Mouse (Mus musculus): Measurements from ENCODE around the gene Hsd11b1. TPM values are rescaled to one million over a fixed set of nuclear protein-coding genes. Genes with fewer than 3 reads are reported as not detected.
A peak's percentile ranks its signal among the peaks of the same experiment; 100 is the strongest.

The Hsd11b1 gene
- total and polyA plus RNA-seq, 3 experiments: 2.0 to 6.3 (median 5.7) TPM

DNA sequence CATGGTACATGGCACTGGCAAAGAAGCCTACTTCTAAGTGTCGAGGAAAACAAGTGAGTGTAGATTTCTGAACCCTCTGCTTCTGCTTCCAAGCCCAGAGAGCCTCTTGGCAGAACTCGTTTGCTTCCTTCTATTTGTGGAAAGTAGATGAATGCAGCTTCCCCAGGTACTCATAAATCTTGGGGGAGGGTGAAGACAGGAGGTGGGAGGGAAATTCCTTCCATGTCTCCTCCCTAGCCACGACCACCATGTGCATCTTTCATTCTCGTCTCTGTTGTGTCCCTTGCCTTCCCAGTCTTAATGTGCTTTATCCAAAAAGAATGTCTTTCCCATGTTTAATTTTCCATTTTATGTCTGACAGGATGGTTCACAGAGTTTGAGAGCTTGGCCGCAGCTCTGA, 11.3 kb downstream of the Hsd11b1 start:
- Histone ChIP-seq H3K27ac (ENCODE audit: insufficient read depth, low read depth) (no peak overlapping the region), H3K27me3 (replicated peaks) (no peaks in the 10 kb centered on the region), H3K4me1 (ENCODE audit: control insufficient read depth in 1 of 2, insufficient read depth in 2 of 2) (peaks cover 8 to 62% of the 10 kb centered on the region in 2 experiments), H3K9ac (ENCODE audit: insufficient read depth, low read depth) (no peak overlapping the region), H3K36me3 (replicated peaks in 1 of 2; ENCODE audit: control insufficient read depth in 1 of 2, insufficient read depth in 1 of 2, low read length in 1 of 2) (peaks cover 9 to 36% of the 10 kb centered on the region in 2 experiments), H3K4me3 (replicated peaks in 1 of 3; ENCODE audit: low read depth in 2 of 3, low read length in 2 of 3, poor library complexity in 1 of 3) (no peak overlapping the region), H3K79me2 (replicated peaks; ENCODE audit: control insufficient read depth, extremely low read depth, insufficient read depth, poor library complexity, severe bottlenecking) (no peaks in the 10 kb centered on the region), H3K4me2 (ENCODE audit: insufficient read depth, low read depth, poor library complexity, severe bottlenecking) (no peak overlapping the region), H3K9me3 (replicated peaks; ENCODE audit: low read length) (no peaks in the 10 kb centered on the region)
- in situ Hi-C loops (cut with MboI; ENCODE audit: low pct_ligation_motif_present, low pct_unique_long_range_greater_than_20kb, low sequenced_read_pairs): loop anchor here (5.0 kb wide), 1 partner anchor 45 kb away; the partner anchor contains the start of gene Lamb3
- TF ChIP-seq MAX (IDR thresholded peaks at IDR 0.05; ENCODE audit: low read length) (no peak), USF2 (conservative IDR thresholded peaks at IDR 0.05; ENCODE audit: low read depth, low read length) (no peak), POLR2A (IDR thresholded peaks at IDR 0.05; ENCODE audit: low read depth, low read length) (no peak), SMC3 (IDR thresholded peaks at IDR 0.05; ENCODE audit: low read depth, low read length) (no peak), MAFK (IDR thresholded peaks at IDR 0.05; ENCODE audit: insufficient replicate concordance, low read length) (no peak), ELF1 (IDR thresholded peaks at IDR 0.05; ENCODE audit: low read depth, low read length) (no peak)
- DNase-seq (ENCODE audit: extremely low read depth): no peak
- dilution Hi-C loops (cut with MboI; ENCODE audit: extremely low pct_ligation_motif_present, extremely low pct_unique_long_range_greater_than_20kb, low sequenced_read_pairs): no loop called here

DNA sequence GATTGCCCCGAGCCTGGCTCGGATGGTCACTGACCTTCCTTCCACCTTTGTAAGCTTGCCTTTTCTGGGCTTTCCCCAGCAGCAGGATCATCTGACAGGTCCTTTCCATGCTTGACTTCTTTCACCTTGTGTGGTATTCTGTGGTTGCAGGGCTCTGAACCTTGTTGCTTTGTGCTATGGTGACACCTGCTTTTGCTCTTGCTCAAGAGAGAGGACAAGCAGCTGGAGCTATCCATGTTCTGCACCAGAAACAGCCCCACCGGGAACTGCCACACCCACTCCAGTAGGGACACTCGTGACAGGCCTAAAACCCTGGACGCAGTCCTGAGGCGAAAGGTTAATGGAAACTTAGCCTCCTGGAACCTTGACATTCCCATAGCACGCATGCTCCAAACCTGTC, 12.5 kb downstream of the Hsd11b1 start:
- no peak overlapping the region for H3K4me3 ChIP-seq (replicated peaks in 1 of 3; ENCODE audit: low read depth in 2 of 3, low read length in 2 of 3, poor library complexity in 1 of 3)
- peak; percentile 52 for DNase-seq (ENCODE audit: extremely low read depth)
- H3K9ac ChIP-seq (ENCODE audit: insufficient read depth, low read depth): no peak overlapping the region
- H3K27me3 ChIP-seq (replicated peaks): no peaks in the 10 kb centered on the region
- peaks cover 9 to 26% of the 10 kb centered on the region in 2 experiments for H3K36me3 ChIP-seq (replicated peaks in 1 of 2; ENCODE audit: control insufficient read depth in 1 of 2, insufficient read depth in 1 of 2, low read length in 1 of 2)
- H3K79me2 ChIP-seq (replicated peaks; ENCODE audit: control insufficient read depth, extremely low read depth, insufficient read depth, poor library complexity, severe bottlenecking): no peaks in the 10 kb centered on the region
- H3K27ac ChIP-seq (ENCODE audit: insufficient read depth, low read depth): no peak overlapping the region
- no peaks in the 10 kb centered on the region for H3K9me3 ChIP-seq (replicated peaks; ENCODE audit: low read length)
- TF ChIP-seq JUN (IDR thresholded peaks at IDR 0.05; ENCODE audit: insufficient read depth, low read depth, low read length) (no peak), POLR2AphosphoS2 (IDR thresholded peaks at IDR 0.05; ENCODE audit: low read depth, low read length) (no peak), ZKSCAN1 (IDR thresholded peaks at IDR 0.05; ENCODE audit: borderline replicate concordance, low read depth, low read length) (no peak), RAD21 (IDR thresholded peaks at IDR 0.05; ENCODE audit: low read depth, low read length) (peak; percentile 6), MAZ (IDR thresholded peaks at IDR 0.05; ENCODE audit: low read depth, low read length) (no peak), CTCF (conservative IDR thresholded peaks at IDR 0.05 in 1 of 2, IDR thresholded peaks at IDR 0.05 in 1 of 2; ENCODE audit: low read depth in 2 of 2, low read length in 2 of 2) (0 out of 4 replicates have a peak, but pooled peaks of 1 of the 2 experiments have one; percentile 8), TCF12 (IDR thresholded peaks at IDR 0.05; ENCODE audit: low read depth, low read length) (peak; percentile 48; the same call in 1 of the 2 replicates), GABPA (IDR thresholded peaks at IDR 0.05; ENCODE audit: insufficient replicate concordance, low read depth, low read length) (no peak), EP300 (IDR thresholded peaks at IDR 0.05; ENCODE audit: low read length) (0 out of 2 replicates have a peak, but pooled peaks have one; percentile 23), IRF4 (IDR thresholded peaks at IDR 0.05; ENCODE audit: low read depth, low read length) (0 out of 2 replicates have a peak, but pooled peaks have one; percentile 14), ETS1 (conservative IDR thresholded peaks at IDR 0.05; ENCODE audit: low read depth, low read length) (peak; percentile 51)
- dilution Hi-C loops (cut with MboI; ENCODE audit: extremely low pct_ligation_motif_present, extremely low pct_unique_long_range_greater_than_20kb, low sequenced_read_pairs): no loop called here
- H3K4me1 ChIP-seq (ENCODE audit: control insufficient read depth in 1 of 2, insufficient read depth in 2 of 2): peaks cover 8 to 62% of the 10 kb centered on the region in 2 experiments
- H3K4me2 ChIP-seq (ENCODE audit: insufficient read depth, low read depth, poor library complexity, severe bottlenecking): no peak overlapping the region
- in situ Hi-C loops (cut with MboI; ENCODE audit: low pct_ligation_motif_present, low pct_unique_long_range_greater_than_20kb, low sequenced_read_pairs): loop anchor here (5.0 kb wide), 1 partner anchor 44 kb away; the partner anchor contains the start of gene Lamb3
